Mouse (Mus musculus) forelimb bud, embryonic 11.5 days (tissue): Measurements from ENCODE around the gene Fam53b.

Experiments
- DNase-seq: peaks from one replicate; pipeline ENCODE4 v3.0.0-alpha.2; 2012; ENCODE audit warnings: low read depth, low spot score

Fam53b gene

DNA sequence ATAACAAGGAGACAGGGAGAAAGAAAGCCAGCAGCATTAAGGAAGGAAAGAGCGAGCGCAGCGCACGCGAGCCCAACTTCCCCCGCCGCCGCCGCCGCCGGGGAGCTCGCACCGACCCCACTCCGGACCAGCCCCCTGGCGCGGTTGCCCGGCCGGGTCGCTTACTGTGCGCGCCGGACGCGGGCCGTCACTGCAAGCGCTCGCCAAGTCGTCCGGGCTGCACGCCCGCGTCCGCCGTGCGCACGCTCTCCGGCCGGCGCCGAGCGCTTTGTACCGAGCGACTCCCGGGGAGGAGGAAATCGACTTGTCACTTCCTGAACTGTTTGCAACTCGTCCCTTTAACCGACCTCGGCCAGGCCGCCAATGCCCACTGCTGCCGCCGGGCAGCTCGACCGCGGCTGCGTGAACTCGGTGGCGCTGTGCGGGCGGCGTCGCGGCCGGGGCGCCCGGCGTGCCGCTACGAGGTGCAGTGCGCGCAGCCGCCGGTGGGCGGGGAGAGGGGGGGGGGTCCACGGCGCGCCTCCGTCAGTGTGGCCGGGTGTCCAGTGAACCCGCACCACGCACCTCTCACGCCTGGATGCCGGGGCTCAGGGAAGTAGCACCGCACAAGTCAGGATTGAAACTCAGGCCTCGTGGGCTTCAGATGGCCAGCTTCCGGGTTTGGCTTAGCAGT lies at the start of gene Fam53b:
Fam53b (minus strand) TSS at position 471 of the 673 bp plus-strand sequence.
- DNase-seq: peak; percentile 61

DNA sequence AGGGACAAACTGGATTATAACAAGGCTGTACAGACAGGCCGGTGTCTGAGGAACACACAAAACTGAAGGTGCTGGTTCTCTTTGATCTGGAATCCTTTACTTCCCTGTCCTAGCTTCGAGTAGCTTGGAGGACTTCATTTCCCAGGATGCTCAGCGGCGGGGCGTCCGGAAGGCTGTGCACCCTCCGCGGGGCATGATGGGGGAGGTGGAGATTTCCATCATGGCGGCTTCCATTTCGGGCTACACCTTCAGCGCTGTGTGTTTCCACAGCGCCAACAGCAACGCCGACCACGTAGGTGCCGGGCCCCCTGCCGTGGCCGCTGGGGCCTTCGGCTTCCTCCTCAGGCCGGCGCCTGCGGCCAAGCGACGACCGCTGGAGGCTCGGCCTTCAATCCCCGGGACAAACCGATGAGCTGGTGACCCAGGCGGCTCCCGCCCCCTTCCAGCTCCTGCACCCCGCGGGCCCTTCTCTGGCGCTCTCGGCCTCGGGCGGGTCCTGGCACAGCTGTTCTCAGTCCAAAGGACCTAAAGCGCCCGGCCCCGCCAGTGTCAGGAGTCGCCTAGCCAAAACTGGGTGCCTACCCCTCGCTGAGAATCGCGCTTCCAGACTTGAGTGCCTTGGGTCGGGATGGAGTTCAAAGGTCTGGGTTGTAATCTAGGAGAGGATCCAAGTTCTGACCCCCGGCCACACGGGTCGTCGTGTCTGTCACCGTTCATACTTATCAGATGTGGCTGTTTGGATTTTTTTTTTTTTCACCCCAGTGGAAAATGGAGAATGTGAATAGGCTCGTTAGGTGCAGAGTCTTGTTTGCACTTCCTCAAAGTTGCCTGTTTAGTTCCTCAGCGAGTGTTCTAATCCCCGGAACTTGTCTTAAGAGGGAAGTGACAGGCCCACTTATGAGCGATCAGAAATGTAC lies 45.6 kb upstream of the Fam53b start, which contains the start of gene Abraxas2:
Abraxas2 (plus strand) TSS at position 184 of the 917 bp plus-strand sequence.
- DNase-seq: peak; percentile 87

DNA sequence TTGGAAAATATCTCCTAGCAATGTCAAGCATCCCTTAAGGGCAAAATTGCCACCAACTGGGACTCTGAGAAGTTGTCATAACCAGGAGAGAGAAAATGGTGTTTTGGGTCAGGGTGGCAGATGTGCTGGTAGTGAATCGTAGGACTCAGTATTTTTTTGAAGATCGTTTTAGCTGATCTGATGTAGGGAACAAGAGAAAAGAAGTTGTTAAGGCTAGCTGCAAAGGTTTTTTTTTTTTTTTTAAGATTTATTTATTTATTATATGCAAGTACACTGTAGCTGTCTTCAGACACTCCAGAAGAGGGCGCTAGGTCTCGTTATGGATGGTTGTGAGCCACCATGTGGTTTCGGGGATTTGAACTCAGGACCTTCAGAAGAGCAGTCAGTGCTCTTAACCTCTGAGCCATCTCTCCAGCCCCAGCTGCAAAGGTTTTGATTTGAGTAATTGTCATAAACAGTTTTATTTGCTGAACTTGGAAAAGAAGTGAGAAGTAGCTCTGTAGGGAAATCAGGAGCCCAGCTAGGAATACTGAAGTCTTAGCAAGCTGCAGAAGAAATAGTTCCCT lies 44.4 kb upstream of the Fam53b start:
- DNase-seq: no peak

DNA sequence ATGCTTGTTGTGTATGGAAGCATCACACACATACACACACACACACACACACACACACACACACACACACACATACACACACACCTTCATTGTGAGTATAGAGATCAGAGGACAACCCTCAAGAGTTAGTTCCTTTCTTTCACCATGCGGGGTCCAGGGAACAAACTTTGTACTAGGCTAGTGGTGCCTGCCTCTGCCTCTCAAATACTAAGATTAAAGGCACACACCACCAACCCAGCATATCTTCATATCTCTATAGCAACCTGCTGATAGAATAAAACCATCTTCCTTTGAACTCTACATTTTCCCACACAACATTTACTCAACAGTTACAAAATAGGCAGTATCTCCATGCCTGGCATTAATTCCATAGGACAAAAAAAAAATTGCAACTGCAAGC lies 42.4 kb upstream of the Fam53b start:
- no peak for DNase-seq

DNA sequence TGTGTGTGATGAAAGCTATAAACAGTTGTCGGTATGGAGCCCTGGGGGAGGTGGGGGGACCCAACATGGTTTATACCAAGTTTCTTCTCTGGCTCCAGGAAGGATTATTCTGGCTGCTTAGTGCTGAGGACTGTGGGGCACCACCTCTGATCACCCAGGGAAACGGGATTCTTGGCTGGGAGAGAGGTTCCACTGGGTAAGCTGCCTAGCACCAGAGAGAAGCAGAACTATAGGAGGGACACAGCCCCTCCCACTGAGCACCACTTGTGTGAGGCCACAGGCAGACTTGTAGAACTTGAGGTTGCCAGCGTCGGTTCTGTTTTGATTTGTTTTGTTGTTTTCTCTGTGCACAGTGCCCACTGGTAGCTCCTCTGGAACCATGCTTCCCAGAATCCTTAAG lies 40.3 kb upstream of the Fam53b start:
- no peak for DNase-seq

DNA sequence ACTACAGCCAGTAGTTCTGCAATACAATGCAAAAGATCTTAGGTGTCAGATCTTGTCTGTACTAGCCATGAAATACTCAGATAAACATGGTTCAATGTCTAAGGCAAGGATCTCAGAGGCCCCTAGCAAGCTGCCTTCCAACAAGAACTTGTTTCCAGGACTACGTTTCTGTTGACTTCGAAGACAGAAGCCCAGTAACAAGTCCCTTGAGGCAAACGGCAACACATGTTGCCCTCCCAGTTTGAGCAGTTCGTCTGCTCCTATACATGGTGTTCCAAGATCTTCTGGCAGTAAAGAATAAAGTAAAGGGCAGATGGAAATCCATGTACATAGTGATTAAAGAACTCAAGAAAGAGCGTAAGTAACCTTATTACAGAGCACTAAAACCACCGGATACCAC lies 39.7 kb upstream of the Fam53b start:
- peak; percentile 37 for DNase-seq

DNA sequence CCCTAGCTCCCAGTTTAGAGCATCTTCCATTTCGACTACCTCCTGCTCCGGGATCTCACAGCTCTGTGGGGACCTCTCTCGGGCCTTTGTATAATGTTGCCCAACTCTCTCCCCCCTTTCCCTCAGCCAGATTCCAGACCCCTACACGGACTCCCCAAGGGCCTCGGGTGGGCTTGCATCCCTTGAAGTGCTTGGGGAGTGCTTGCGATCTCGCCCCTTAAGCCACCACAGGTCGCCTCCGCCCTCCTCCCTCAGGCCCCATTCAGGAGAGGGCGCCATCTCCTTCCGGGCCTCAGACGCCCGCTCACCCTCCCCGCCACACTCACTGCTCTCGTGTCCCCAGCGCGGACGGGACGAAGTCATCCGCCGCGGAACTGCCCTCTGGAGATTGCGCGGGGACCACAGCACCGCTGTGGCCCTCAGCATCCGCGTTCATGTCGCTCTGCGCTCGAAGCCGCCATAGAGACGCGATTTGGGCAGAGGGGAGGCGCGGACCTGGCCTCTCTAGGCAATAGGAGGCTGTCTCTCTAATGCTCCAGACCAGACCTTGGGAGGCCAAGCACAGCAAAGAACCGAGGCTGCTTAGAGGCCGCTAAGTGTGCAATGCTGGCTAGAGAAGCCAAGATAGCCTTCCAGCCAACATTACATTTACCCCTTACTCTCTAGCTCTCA lies 38.6 kb upstream of the Fam53b start, which contains the start of gene Eef1akmt2:
Eef1akmt2 (minus strand) TSS at position 501 of the 672 bp plus-strand sequence.
- DNase-seq: peak; percentile 86

DNA sequence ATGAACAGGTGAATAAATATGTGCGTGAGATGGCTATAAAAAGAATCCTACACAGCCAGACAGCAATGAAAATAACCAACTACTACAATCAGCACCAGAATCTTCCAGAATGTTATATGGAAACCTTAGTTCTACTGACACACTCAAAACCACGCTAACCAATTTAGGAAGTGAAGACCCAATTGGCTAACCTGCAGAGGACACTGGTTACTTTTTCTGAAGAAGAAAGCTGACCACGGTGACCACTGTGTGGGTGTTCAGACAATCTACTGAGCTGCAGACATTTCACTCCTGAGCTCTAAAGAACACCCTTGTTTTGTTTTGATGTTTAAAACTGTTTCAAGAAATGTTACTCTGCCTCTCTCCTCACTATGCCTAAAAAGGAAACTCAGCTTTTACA lies 29.5 kb upstream of the Fam53b start:
- no peak for DNase-seq

DNA sequence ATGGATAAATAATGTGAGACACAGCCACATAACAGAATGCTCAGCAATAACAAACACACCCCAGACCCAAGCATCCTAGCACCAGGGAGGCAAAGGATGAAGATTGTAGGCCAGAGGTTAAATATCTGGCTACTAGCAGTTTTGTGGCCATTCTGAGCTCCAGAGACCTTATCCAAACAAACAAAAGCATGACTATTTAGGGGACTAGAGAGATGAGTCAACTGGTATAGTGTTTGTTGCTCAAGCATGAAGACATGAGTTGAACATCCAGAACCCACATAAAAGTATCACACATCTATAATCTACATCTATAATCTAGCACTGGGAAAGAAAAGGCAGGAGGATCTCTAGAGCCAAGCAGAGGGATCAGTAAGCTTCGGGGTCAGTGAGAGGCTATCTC lies 28.8 kb upstream of the Fam53b start:
- no peak for DNase-seq

DNA sequence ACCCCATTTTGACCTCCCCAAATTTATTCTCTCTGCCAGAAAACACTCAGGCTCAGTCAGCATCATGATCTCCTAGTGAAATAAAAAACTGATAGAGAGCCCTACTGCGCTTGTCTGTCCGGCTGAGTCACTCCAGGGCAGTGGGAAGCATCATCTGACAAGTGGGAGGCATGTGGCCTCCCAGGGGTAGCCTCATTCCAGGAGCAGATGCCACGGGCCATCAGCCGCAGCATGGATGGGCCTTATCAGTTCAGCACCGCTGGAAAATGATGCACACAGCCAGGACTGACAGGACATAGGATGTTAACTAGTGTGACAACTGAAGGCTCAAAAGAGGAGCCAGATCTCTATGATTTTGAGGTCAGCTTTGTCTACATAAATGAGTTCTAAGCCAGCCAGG lies 27.6 kb upstream of the Fam53b start:
- no peak for DNase-seq

DNA sequence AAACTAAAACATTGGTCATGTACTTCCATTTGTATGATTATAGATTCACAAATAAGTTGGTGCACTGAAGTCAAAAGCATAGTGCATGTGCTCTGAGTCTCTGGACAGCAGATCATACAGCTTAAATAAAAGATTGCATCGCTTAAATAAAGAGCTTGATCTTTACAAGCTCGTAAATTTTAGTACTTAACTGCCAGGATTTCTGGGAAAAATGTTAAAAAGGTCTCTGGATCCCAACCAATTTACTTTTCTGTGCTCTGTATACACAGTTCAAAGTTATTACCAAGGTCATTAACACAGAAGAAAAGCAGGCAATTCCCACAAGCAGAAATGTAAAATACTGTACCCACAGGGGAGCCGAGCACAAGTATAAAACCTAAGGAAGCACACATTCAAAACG lies 17.3 kb upstream of the Fam53b start:
- DNase-seq: no peak

DNA sequence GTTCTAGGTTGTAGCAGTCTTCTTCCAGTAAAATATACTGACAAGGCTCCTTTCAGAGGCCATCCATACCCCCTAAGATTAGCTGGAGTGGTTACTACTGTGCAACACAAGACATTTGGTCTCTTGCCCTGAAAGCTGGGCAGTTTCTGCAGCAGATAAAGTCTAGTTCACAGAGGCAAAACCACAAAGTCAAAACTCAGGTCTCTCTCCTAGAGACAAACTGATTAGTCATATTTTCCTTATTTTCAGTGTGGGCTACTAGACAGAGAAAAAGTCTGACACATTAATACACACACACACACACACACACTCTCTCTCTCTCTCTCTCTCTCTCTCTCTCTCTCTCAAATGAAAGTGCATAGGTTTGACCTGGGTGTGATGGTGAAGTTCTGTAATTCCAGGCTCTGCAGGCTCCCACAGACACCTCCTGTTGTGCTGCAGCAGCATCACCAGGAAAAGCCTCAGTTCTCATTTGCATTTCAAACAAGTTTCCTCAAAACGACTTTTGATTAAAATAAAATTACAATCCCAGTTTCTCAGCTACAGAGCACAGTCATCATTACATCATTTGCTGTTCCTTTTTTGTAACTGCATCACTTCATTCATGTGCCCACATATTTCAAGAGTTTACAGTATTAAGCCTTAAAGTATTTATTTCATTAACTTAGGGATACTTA lies 10.8 kb upstream of the Fam53b start:
- DNase-seq: no peak

DNA sequence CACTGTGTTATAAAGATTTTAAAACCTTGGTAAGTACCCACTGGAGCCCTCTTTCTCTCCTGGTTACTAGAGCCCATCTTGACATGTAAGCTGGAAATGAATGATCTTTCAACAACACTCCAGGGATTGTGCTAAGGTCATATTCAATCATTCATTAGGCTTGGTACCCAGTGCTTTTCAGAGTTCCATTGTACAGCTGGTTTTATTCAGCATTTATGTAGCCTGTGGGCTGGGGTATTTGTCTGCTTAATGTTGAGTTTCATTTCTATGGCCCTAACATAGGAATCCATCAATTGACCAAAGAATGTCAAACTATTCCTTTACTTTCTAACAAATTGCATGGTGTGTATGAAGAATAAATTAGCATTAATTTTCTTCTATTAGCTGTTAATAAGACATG lies 10.1 kb upstream of the Fam53b start:
- DNase-seq: no peak

DNA sequence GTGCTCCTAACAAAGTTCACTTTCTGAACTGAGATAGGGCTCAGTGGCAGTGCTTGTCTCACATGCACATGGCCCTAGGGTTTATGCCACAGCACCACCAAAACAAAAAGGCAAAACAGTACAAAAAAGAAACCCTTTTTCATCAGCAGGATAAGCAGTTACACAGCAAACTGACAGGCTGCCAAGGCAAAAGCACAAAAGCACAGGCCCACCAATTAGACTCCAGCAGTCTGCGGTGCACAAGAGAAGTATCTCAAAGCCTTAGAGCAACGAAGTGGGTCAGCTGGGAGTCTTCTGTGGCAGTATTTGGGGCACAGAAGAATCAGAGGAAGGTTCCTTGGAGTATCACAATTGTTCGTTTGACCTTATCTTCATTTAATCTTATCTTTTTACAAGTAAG lies 7.0 kb upstream of the Fam53b start:
- DNase-seq: no peak

DNA sequence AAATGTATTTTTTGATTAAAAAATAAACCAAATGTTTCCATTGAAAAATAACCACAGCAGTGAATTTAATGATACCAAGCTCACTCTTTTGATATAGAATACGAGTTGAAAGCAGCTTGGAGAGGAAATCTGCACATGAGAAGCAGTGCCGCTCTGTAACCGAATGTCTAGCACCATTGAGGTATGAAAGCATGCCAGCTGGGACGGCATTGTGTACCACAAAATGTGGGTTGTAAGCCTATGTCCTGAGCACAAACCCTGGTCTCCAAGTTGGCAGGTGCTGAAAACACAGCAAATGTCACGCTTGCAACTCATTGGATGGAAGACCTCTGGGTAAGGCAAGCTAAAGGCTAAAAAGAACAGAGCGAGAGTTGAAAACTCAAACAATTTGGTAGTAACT lies 3.4 kb upstream of the Fam53b start:
- no peak for DNase-seq

DNA sequence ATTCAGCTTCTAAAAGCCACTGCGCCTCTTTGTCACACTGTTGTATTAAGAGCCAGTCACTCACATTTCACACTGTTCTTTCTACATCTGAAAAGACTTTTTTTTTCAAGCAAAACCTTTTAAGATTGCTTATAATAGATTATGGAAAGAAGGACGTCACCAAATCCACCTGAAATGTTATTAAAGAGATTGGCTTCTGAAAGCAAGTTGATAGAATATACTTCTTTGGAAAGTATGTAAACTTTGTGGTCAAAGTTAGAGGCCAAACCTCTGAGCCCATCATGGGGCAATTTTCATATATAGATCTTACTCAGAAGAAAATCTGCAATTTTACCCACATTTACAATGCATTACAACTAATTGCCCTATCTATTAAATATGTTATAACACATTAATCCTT lies 2.8 kb upstream of the Fam53b start:
- no peak for DNase-seq

DNA sequence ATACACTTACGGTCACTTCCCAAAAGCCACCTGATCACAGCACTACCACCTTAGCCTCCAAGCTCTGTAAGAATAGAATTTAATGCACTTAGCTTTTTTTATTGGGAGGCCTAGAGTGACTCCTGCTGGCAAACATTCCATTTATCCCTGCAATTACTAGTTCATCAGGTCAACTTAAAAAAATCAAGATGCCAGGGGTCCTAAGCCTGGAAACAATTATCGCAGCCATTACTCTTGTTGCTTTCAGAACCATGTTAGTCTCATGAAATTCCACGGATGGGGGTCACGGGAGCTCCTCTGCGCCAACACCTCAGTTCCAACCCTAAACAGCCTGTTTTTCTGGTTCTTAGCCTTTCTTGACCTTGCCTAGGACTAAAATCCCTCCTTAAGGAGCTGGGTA lies 1.4 kb upstream of the Fam53b start:
- peak; percentile 82 for DNase-seq

DNA sequence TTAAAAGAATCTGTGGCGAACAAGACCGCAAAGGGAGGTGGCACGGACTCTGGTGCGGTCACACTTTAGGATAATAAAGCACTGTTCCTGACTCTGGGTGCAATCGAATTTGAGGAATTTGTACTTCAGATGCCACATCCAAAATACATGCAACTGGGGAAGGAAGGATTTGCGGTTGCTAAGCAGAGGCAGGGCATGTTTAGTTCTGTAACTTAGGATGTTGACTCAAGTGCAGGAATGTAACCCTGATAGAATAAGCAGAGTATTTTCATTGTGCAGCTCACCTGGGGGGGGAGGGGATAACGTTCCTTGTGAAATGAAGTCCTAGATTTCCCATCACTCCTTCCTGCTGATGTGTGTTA lies 384 bp upstream of the Fam53b start:
- no peak for DNase-seq

DNA sequence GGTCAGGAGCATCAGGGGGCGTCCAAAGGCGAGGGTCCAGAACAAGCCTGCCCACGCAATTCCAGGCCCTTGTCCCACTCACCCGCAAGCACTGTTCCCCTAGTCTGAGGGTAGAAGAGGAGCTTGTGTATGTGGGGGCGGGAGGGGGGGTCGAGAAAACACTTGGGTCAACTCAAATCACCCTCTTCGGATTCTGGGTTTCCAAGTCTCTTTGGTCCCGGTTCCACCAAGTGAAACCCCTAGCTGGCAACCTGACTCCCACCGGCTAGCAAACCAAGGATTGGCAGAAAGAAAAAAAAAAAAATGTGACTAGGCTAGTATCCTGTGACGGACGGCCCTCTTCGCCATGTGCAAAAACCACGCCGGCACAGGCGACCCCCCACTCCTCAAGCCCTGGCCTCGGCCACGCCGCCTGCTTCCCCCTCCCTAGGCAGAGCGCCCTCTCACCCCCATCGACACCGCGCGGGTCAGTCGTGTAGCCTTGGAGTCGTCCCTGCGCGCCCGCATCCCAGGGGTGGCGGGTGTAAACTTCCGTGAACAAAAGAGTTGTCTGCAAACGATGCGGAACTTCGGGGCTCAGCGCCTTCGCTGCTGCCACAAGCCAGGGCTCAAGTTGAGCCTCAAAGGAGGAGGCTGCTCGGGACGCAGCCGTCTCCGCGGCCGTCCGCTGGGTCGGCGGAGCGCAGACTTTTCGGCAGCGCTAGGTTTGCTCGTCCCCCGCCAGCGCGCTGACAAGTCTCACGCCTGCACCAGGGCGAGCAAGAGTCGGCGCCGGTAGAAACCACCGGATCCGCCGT lies 869 bp downstream of the Fam53b start:
- DNase-seq: peak; percentile 48

DNA sequence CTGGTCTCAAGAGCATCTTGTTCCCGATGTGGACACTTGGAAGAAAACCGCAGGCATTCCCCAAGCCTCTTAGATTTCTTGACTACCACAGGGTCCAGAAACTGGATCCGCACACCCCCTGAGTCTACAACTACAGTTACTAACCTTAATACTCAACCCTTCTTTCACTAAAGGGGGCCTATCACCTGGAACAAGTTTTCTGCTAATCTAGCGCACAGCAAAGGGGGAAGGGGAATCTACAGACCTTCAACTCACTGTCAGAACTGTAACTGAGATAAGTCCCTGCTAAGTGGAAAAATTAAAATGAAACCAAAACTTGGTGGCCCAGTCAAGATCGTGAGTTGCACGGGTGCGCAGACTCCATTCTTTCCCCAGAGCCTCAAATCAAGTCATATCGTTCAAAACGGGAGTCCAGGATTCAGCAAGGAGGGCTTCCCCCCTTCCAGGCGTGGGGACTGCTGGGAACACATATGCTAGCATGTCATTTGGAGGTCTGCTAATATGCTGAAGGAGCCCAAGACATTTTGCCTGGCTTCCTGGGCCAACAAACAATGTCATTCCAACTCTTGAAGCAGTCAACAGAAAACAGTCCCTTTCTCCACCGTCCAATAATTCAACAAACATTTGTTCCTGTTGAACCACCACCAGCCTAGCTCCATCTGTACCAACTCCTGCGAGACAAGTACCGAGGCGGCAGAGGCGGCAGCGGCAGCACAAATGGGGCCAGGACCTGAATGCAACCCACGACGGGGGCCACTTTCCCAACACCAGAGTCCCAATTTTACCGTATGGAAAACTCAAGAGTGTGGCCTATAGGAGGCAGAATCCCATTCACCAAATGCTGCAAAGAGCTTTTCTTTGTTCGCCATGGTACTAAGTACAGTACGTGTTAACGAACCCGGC lies 1.7 kb downstream of the Fam53b start:
- peak; percentile 35 for DNase-seq
